Mouse (Mus musculus) kidney, adult 2 months (tissue): ENCODE results near the gene Gm17581.

Source experiments
- CTCF ChIP-seq: fragments of 200-500 bp; conservative IDR thresholded peaks from 2 replicates; pipeline ENCODE4 v1.5.1; 2011; ENCODE audit warnings: low read depth, mild to moderate bottlenecking, control low read depth, low read length, moderate library complexity, mixed read lengths; ENCODE audit not compliant: insufficient read depth, insufficient read length
- POLR2A ChIP-seq: fragments of 200-500 bp; IDR thresholded peaks from one replicate; pipeline ENCODE4 v1.6.1; 2011; ENCODE audit warnings: low read depth, low read length, control low read depth

GRCm38 (mm10) chr2:155696851-155697250 lies 38.8 kb downstream of the Gm17581 start:
- TF ChIP-seq CTCF, result no peak
- TF ChIP-seq POLR2A, result no peak
